Mouse (Mus musculus) G1E (cell line): ENCODE data around the gene Adipor2. TPM values are rescaled to one million over a fixed set of nuclear protein-coding genes. Genes with fewer than 3 reads are reported as not detected.

Experiments
- ATAC-seq: 2 replicates; pipeline ENCODE4 v1.8.0; 2016; ENCODE audit warnings: mild to moderate bottlenecking; ENCODE audit not compliant: insufficient number of reproducible peaks, poor library complexity, low FRiP score, severe bottlenecking; ENCODE audit errors: extremely low read depth
- DNase-seq: peaks from one replicate; pipeline ENCODE4 v3.0.0; 2012; ENCODE audit warnings: low spot score
- H3K27me3 ChIP-seq: 2 replicates; pipeline ENCODE4 v1.6.1; 2012; ENCODE audit warnings: mild to moderate bottlenecking, low read length, inconsistent platforms; ENCODE audit not compliant: insufficient read depth
- H3K36me3 ChIP-seq: replicated peaks from 2 replicates; pipeline ENCODE3; 2012; ENCODE audit warnings: mild to moderate bottlenecking, inconsistent platforms
- H3K4me1 ChIP-seq: 2 replicates; pipeline ENCODE4 v1.6.1; 2012; ENCODE audit warnings: low read depth, low read length, inconsistent platforms, mixed read lengths; ENCODE audit not compliant: insufficient read depth
- H3K4me3 ChIP-seq: 2 replicates; pipeline ENCODE4 v1.5.1; 2012; ENCODE audit warnings: low read depth, mild to moderate bottlenecking, inconsistent platforms, low read length, moderate library complexity, mixed read lengths
- H3K9me3 ChIP-seq: replicated peaks from 2 replicates; pipeline ENCODE4 v1.6.1; 2012; ENCODE audit warnings: inconsistent platforms
- CTCF ChIP-seq: IDR thresholded peaks from 2 replicates; pipeline ENCODE4 v1.5.1; 2012; ENCODE audit warnings: low read depth, low read length, inconsistent platforms, mixed read lengths
- GATA1 ChIP-seq: IDR thresholded peaks from 2 replicates; pipeline ENCODE4 v1.6.1; 2012; ENCODE audit warnings: borderline replicate concordance, low read length, inconsistent platforms, mixed read lengths
- GATA2 ChIP-seq: IDR thresholded peaks from 2 replicates; pipeline ENCODE4 v1.6.1; 2012; ENCODE audit warnings: low read depth, low read length, inconsistent platforms, borderline replicate concordance
- POLR2AphosphoS5 ChIP-seq: IDR thresholded peaks from 2 replicates; pipeline ENCODE4 v1.6.1; 2012; ENCODE audit warnings: low read depth, low read length, inconsistent platforms; ENCODE audit not compliant: insufficient replicate concordance
- TAL1 ChIP-seq: conservative IDR thresholded peaks from 2 replicates; pipeline ENCODE4 v1.6.1; 2012; ENCODE audit warnings: low read depth, low read length, inconsistent platforms, mixed read lengths
- polyA plus RNA-seq: library from polyadenylated mRNA; stranded (reverse); fragments of >175 nt; gene quantifications from 2 replicates; pipeline ENCODE4 v1.2.3, GENCODE M21; 2012
- total RNA-seq, 2 experiments: library from RNA; stranded (forward) in 1 of 2; stranded (reverse) in 1 of 2; fragments of 200-1000 nt in 1 of 2; fragments of >200 nt in 1 of 2; fragmentation: Nextera tagmentation in 1 of 2; gene quantifications; 2 replicates each; pipeline ENCODE4 v1.2.3; 2014 to 2017

Gene Adipor2
- total and polyA plus RNA-seq, 3 experiments = 28.2 to 129 (median 97.8) TPM

- H3K36me3 ChIP-seq = no peaks in the 10 kb centered on the region
- DNase-seq = no peak
- H3K27me3 ChIP-seq = peaks cover 30% of the 10 kb centered on the region
- H3K4me3 ChIP-seq = no peak overlapping the region
- ATAC-seq = no peak
- no peaks in the 10 kb centered on the region for H3K9me3 ChIP-seq
- TF ChIP-seq GATA2 = no peak
- TF ChIP-seq CTCF = no peak
- TF ChIP-seq GATA1 = no peak
- H3K4me1 ChIP-seq = peaks cover 5% of the 10 kb centered on the region
Observed at GRCm38 (mm10) chr6:119414262-119415043, 3.1 kb downstream of the Adipor2 start.

DNA sequence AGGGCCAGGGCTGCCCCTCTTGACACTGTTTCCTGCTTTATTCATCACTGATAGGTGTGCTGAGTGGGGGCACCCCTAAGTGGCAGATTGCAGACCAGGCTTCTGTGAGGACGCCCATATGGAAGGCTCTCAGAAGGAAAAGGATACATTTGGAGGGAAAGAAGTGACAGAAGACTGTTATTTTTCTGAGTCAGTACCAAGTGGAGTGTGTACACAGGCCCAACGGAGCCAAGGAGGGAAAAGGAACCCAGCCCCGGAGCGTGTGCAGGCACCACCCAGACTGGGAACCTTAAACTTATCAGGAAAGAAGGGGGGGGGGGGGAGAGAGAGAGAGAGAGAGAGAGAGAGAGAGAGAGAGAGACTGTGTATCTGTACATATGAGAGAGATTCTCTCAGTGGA lies 4.9 kb downstream of the Adipor2 start:
- TF ChIP-seq POLR2AphosphoS5 (no peak), GATA1 (no peak), TAL1 (no peak), GATA2 (no peak), CTCF (no peak)
- no peaks in the 10 kb centered on the region for H3K36me3 ChIP-seq
- DNase-seq = no peak
- H3K4me1 ChIP-seq = peaks cover 3% of the 10 kb centered on the region
- no peak for ATAC-seq
- no peak overlapping the region for H3K4me3 ChIP-seq
- peaks cover 24% of the 10 kb centered on the region for H3K27me3 ChIP-seq
- H3K9me3 ChIP-seq = no peaks in the 10 kb centered on the region

GRCm38 (mm10) chr6:119411511-119411910 lies 6.0 kb downstream of the Adipor2 start:
- no peaks in the 10 kb centered on the region for H3K36me3 ChIP-seq

GRCm38 (mm10) chr6:119409766-119410165 lies 7.7 kb downstream of the Adipor2 start:
- DNase-seq = no peak
- Histone ChIP-seq H3K27me3 (peaks cover 30% of the 10 kb centered on the region), H3K4me3 (no peak overlapping the region), H3K9me3 (no peaks in the 10 kb centered on the region), H3K4me1 (no peaks in the 10 kb centered on the region), H3K36me3 (no peaks in the 10 kb centered on the region)
- TF ChIP-seq TAL1 (no peak), POLR2AphosphoS5 (no peak), GATA2 (no peak), GATA1 (no peak)
- ATAC-seq = no peak

More at GRCm38 (mm10) chr6:119411511-119411910, 6.0 kb downstream of the Adipor2 start:
- TF ChIP-seq CTCF (no peak), POLR2AphosphoS5 (no peak), GATA1 (no peak), GATA2 (no peak), TAL1 (no peak)
- Histone ChIP-seq H3K9me3 (no peaks in the 10 kb centered on the region), H3K4me3 (no peak overlapping the region), H3K4me1 (no peaks in the 10 kb centered on the region), H3K27me3 (peaks cover 21% of the 10 kb centered on the region)
- ATAC-seq = no peak
- no peak for DNase-seq

DNA sequence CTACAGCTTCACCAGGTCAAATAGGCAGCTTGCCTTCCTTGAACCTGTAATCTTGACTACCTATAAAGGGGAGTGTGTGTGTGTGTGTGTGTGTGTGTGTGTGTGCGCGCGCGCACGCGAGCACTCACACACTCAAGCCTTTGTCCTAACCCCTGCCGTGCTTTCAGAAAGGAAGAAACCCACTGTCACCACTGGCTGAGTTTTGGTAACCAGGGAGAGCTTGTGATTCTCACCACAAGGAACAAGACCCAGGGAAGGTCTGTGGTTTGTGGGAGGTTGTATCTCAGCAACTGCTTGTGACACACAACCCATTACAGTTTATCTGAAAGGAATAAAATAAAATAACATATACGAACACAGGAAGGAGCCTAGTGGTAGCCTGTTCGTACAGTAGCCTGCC lies 8.9 kb downstream of the Adipor2 start:
- DNase-seq (no peak), ATAC-seq (no peak)
- no peak overlapping the region for H3K4me3 ChIP-seq
- H3K36me3 ChIP-seq = no peaks in the 10 kb centered on the region
- H3K4me1 ChIP-seq = no peaks in the 10 kb centered on the region
- TF ChIP-seq POLR2AphosphoS5 (no peak), GATA1 (no peak), TAL1 (no peak), GATA2 (no peak), CTCF (no peak)
- H3K27me3 ChIP-seq = peaks cover 28% of the 10 kb centered on the region
- no peaks in the 10 kb centered on the region for H3K9me3 ChIP-seq

- DNase-seq (no peak), ATAC-seq (no peak)
- no peaks in the 10 kb centered on the region for H3K36me3 ChIP-seq
- H3K4me1 ChIP-seq = peaks cover 2% of the 10 kb centered on the region; the same call in 1 of the 2 replicates
- no peaks in the 10 kb centered on the region for H3K9me3 ChIP-seq
- H3K4me3 ChIP-seq = no peak overlapping the region
- no peak for TF ChIP-seq TAL1
- TF ChIP-seq CTCF = no peak
- TF ChIP-seq POLR2AphosphoS5 = no peak
- TF ChIP-seq GATA1 = no peak
- TF ChIP-seq GATA2 = no peak
- peaks cover 25% of the 10 kb centered on the region for H3K27me3 ChIP-seq
Observed at GRCm38 (mm10) chr6:119407818-119408217, 9.7 kb downstream of the Adipor2 start.

DNA sequence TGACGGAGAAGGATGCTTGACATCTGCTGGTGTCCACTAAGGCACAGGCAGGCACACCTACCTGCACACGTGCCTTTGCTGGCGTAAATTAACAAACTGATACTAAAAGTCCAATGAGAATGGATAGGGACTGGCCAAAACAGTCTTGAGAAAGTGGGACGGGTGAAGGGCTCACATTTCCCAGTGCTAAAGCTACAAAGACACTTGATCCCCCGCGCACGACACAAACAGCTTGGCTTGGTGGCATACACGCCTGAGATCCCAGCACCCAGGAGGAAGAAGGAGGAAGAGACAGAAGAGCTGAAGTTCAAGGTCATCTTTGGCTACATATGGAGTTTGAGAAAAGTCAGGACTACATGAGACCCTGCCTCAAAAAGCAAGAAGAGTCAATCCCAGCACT lies 11.0 kb downstream of the Adipor2 start:
- Histone ChIP-seq H3K4me1 (peaks cover 10% of the 10 kb centered on the region), H3K27me3 (peaks cover 26% of the 10 kb centered on the region), H3K36me3 (no peaks in the 10 kb centered on the region), H3K4me3 (no peak overlapping the region), H3K9me3 (no peaks in the 10 kb centered on the region)
- TF ChIP-seq POLR2AphosphoS5 (no peak), GATA1 (no peak), CTCF (no peak), TAL1 (no peak), GATA2 (no peak)
- ATAC-seq (no peak), DNase-seq (no peak)
